In the genomic region with DNA sequence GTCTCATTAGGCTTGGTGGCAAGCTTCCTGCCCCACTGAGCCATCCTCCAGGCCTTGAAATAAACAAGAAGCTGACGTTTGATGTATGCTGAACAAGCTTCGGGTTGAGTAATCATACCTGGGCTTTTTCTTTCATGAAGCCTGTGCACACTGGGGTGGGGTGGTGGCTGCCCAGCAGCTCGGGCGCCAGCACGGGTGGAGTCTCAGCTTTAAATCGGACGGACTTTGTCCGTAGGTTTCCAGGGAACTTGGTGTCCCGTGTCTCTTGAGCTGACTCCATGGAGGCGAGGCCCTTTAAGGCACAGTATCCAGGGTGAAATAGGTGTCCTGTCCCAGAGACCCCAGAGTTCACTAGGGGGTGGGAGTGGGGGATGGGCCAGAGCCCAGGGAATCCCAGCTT, we compare ENCODE assay signal across 11 mouse cellular contexts. TPM values are rescaled to one million over a fixed set of nuclear protein-coding genes. Genes with fewer than 3 reads are reported as not detected.
A peak's percentile ranks its signal among the peaks of the same experiment; 100 is the strongest.
DNase-seq lines count a peak whose midpoint lies in the region; ATAC-seq and TF ChIP-seq lines count a peak whose summit lies in the region.
"Had no signal": no experiment of that assay in that cellular context is flagged by ENCODE, and none has a peak within 500 bp of the region (broad histone marks: within the 10 kb centered on the region; RNA-seq: fewer than 3 reads in every experiment).

No protein-coding gene starts in this region.

- intact Hi-C loops in heart, adult 2 months (cut with DNase I): loop anchor here (2.0 to 5.0 kb wide), 4 partner anchors 16 to 78 kb away; a partner anchor contains a TSS

- H3K27ac ChIP-seq in heart, adult 2 months: peak overlapping the region; percentile 64
- H3K27ac ChIP-seq in lung, embryonic 15.5 days: peak overlapping the region; percentile 61
- H3K27ac ChIP-seq in liver, embryonic 11.5 days (ENCODE audit: low read depth, low read length): peak overlapping the region; percentile 89; the same call in 1 of the 2 replicates
- no peak overlapping the region for H3K27ac ChIP-seq in forebrain, embryonic 16.5 days (ENCODE audit: low read length)
- H3K27ac ChIP-seq: embryonic facial prominence, embryonic 12.5 days had no signal

- no peak for TF ChIP-seq POLR2A in heart, adult 2 months (IDR thresholded peaks at IDR 0.05; ENCODE audit: insufficient read depth, low read depth, low read length)

- H3K9me3 ChIP-seq in lung, embryonic 15.5 days: no peaks in the 10 kb centered on the region
- no peaks in the 10 kb centered on the region for H3K9me3 ChIP-seq in liver, embryonic 11.5 days (ENCODE audit: control insufficient read depth, low read length)
- H3K9me3 ChIP-seq in forebrain, embryonic 16.5 days (ENCODE audit: control insufficient read depth, low read length): no peaks in the 10 kb centered on the region
- H3K9me3 ChIP-seq: embryonic facial prominence, embryonic 12.5 days had no signal

- no peak for DNase-seq in heart, adult 2 months
- DNase-seq in heart, postnatal 4 days: no peak
- DNase-seq in lung, postnatal 4 days: no peak
- no peak for DNase-seq in liver, embryonic 11.5 days (ENCODE audit: low spot score)
- DNase-seq in gastrocnemius, postnatal 25 days: no peak
- DNase-seq in MN1 (ENCODE audit: low spot score): no peak
- DNase-seq: cerebellum, adult 2 months; forebrain, postnatal 0 days had no signal

- no peak overlapping the region for H3K4me2 ChIP-seq in lung, embryonic 15.5 days
- no peak overlapping the region for H3K4me2 ChIP-seq in liver, embryonic 11.5 days
- no peak overlapping the region for H3K4me2 ChIP-seq in forebrain, embryonic 16.5 days (ENCODE audit: low read length)
- H3K4me2 ChIP-seq: embryonic facial prominence, embryonic 12.5 days had no signal

- no peak overlapping the region for H3K4me3 ChIP-seq in heart, adult 2 months
- H3K4me3 ChIP-seq in lung, embryonic 15.5 days: no peak overlapping the region
- H3K4me3 ChIP-seq in liver, embryonic 11.5 days (ENCODE audit: low read depth, low read length): no peak overlapping the region
- no peak overlapping the region for H3K4me3 ChIP-seq in forebrain, embryonic 16.5 days (replicated peaks; ENCODE audit: low read length)
- H3K4me3 ChIP-seq: embryonic facial prominence, embryonic 12.5 days had no signal

- peaks cover 34% of the 10 kb centered on the region for H3K4me1 ChIP-seq in heart, adult 2 months (ENCODE audit: control insufficient read depth, insufficient read depth, low read length)
- peaks cover 71% of the 10 kb centered on the region for H3K4me1 ChIP-seq in lung, embryonic 15.5 days
- H3K4me1 ChIP-seq in liver, embryonic 11.5 days (replicated peaks; ENCODE audit: control insufficient read depth, insufficient read depth, low read length): peaks cover 87% of the 10 kb centered on the region
- peaks cover 7% of the 10 kb centered on the region for H3K4me1 ChIP-seq in forebrain, embryonic 16.5 days (replicated peaks; ENCODE audit: control insufficient read depth, insufficient read depth, low read length)

- 71% methylated on average over 10 of the region's 10 CpGs for WGBS in heart, adult 2 months
- 62% methylated on average over 10 of the region's 10 CpGs for WGBS in lung, embryonic 15.5 days
- 61% methylated on average over 10 of the region's 10 CpGs for WGBS in liver, embryonic 11.5 days
- 84% methylated on average over 10 of the region's 10 CpGs for WGBS in forebrain, embryonic 16.5 days

- no peak for TF ChIP-seq CTCF in heart, adult 2 months (IDR thresholded peaks at IDR 0.05)

- ATAC-seq in lung, embryonic 15.5 days (ENCODE audit: borderline replicate concordance, extremely low read depth, low FRiP score, low TSS enrichment): no peak
- ATAC-seq in liver, embryonic 11.5 days (replicated peaks; ENCODE audit: low FRiP score): no peak
- ATAC-seq in forebrain, embryonic 16.5 days: no peak
- ATAC-seq: forebrain, postnatal 0 days had no signal

- H3K36me3 ChIP-seq in heart, adult 2 months (ENCODE audit: control insufficient read depth, insufficient read depth, low read length): no peaks in the 10 kb centered on the region
- no peaks in the 10 kb centered on the region for H3K36me3 ChIP-seq in lung, embryonic 15.5 days
- H3K36me3 ChIP-seq in liver, embryonic 11.5 days (ENCODE audit: control insufficient read depth, insufficient read depth, low read length): no peaks in the 10 kb centered on the region
- no peaks in the 10 kb centered on the region for H3K36me3 ChIP-seq in forebrain, embryonic 16.5 days (ENCODE audit: control insufficient read depth, insufficient read depth)
- H3K36me3 ChIP-seq: embryonic facial prominence, embryonic 12.5 days had no signal

- H3K9ac ChIP-seq in heart, adult 2 months (ENCODE audit: low read depth, low read length): no peak overlapping the region
- H3K9ac ChIP-seq in lung, embryonic 15.5 days: no peak overlapping the region
- H3K9ac ChIP-seq in liver, embryonic 11.5 days (ENCODE audit: low read depth, low read length): no peak overlapping the region; the same call in 1 of the 2 replicates
- no peak overlapping the region for H3K9ac ChIP-seq in forebrain, embryonic 16.5 days (replicated peaks; ENCODE audit: low read depth, low read length)
- H3K9ac ChIP-seq: embryonic facial prominence, embryonic 12.5 days; forebrain, postnatal 0 days had no signal

- TF ChIP-seq EP300 in heart, adult 2 months (IDR thresholded peaks at IDR 0.05; ENCODE audit: insufficient read depth, low read depth, low read length): no peak

- no peaks in the 10 kb centered on the region for H3K79me2 ChIP-seq in heart, adult 2 months (replicated peaks; ENCODE audit: control insufficient read depth, insufficient read depth, low read length)

- no peaks in the 10 kb centered on the region for H3K27me3 ChIP-seq in heart, adult 2 months (ENCODE audit: control insufficient read depth, insufficient read depth, low read length)
- no peaks in the 10 kb centered on the region for H3K27me3 ChIP-seq in lung, embryonic 15.5 days
- no peaks in the 10 kb centered on the region for H3K27me3 ChIP-seq in liver, embryonic 11.5 days (replicated peaks; ENCODE audit: control insufficient read depth, insufficient read depth, low read length)
- H3K27me3 ChIP-seq in forebrain, embryonic 16.5 days (replicated peaks; ENCODE audit: control insufficient read depth, insufficient read depth, low read length): no peaks in the 10 kb centered on the region
- H3K27me3 ChIP-seq: embryonic facial prominence, embryonic 12.5 days had no signal

RNA-seq across cellular contexts. Expression of a gene that starts 42.3 kb away (rescaled TPM):
- 10 to 100 TPM; 20.1 to 20.8 TPM for total RNA-seq in heart, adult 2 months (2021)
- polyA plus RNA-seq in heart, adult 2 months (2012; rRNA removed): 11.8 and 13.6 TPM in 2 replicates
- total RNA-seq in heart, postnatal 4 days (2021): 10 to 100 TPM; 32.2 to 34.5 TPM
- 18.8 and 21.7 TPM in 2 replicates for polyA plus RNA-seq in lung, embryonic 15.5 days (2015; fragmentation: Nextera tagmentation; extraction: Ambion mirVana)
- 14.3 and 17.1 TPM in 2 replicates for polyA plus RNA-seq in liver, embryonic 11.5 days (2014; fragmentation: Nextera tagmentation; extraction: Ambion mirVana)
- total RNA-seq in gastrocnemius, postnatal 25 days (2021): 10 to 100 TPM; 10.0 to 12.9 TPM
- 80.1 and 98.1 TPM in 2 replicates for polyA plus RNA-seq in forebrain, embryonic 16.5 days (2015; fragmentation: Nextera tagmentation; extraction: Ambion mirVana)
